Mouse (Mus musculus) gastrocnemius, adult 8-10 months (tissue): ENCODE measurements at regions not wholly inside any gene's neighbourhood (a gene's known extent, or its start where the extent isn't known, plus 50 kb on each side); places are given as distances from the start of the nearest gene placed in this dataset.
A peak's percentile ranks its signal among the peaks of the same experiment; 100 is the strongest.

Experiments
- DNase-seq, 2 experiments: peaks; one replicate each; pipeline ENCODE4 v3.0.0; 2022; ENCODE audit warnings: low spot score in 2 of 2

DNA sequence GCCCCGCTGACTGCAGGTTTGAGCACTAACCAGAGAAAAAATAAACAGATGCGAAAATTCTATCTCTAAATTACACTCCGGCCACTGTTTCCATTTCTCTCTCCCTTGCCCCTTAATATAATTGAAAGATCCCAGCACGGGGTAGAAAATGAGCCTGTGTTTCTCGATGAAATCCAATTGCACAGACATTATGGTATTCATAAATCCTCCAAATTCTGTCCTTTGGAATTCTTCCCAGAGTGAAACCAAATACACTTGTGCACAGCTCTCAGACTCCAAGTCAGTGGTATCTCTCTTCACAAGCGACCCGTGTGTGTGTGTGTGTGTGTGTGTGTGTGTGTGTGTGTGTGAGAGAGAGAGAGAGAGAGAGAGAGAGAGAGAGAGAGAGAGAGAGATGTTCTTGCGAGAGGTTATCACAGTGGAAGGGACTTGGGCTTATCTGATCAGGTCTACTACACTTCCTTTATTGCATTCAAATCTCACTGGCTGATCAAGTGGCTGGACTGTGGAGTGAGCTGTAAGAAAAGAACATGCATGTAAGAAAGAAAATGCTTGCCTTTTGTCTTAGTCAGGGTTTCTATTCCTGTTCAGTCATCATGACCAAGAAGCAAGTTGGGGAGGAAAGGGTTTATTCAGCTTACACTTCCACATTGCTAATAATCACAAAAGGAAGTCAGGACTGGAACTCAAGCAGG lies 529.6 kb upstream of the Gm19410 start:
- DNase-seq = no peak

DNA sequence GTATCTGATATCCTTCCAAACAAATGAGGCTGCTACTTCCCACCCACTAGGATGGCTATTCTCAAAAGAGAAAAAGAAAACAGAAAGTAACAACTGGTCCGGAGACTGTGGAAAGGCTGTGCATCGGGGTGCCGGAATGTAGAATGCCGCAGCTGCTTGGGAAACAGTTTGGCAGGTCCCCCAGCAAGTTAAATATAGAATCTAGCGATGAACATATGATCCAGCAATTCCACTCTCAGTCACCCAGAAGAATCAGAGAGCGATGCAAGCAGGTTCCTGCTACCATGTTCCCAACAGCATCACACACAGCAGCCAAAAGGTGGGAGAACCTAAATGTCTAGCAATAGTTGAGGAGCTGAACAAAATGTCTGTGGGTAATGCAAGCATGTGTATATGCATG lies 528.3 kb upstream of the Gm19410 start:
- peak in 1 of 2 experiments; percentile 20 for DNase-seq

DNA sequence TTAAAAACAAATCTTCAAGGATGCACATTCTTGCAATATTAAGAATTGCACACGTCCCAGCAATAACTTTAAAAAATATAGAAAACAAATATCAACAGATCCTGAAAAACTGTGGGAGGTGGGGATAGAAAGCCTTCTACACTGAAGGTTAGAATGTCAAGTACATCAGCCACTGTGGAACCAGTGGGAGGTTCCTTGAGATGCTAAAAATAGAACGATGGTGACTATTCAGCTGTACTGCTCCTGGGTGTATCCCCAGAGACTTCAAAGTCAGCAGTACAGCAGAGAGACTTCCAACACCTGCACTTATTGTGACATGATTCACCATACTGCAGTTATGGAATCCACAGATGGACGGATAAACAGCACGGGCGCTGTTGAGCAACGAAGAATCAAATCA lies 524.7 kb upstream of the Gm19410 start:
- DNase-seq = no peak

DNA sequence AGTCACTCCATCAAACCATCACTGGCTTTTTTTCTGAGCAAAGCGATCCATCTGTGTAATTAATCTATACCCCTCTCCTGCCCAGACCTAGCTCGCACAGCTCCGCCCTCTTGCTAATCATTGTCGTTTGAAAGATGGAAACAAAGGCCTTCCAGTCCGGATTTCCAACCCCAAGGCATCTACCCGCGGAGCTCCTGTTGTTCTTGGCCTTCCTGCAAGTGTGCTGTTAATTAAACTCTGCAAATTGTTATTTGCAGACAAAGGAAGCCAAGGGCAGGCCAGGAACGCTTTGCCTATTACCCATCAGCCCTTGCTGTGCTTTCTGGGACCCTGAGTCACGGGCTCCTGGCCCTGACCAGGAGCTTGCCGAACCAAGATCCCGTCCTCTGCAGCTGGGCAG lies 522.0 kb upstream of the Gm19410 start:
- no peak for DNase-seq

DNA sequence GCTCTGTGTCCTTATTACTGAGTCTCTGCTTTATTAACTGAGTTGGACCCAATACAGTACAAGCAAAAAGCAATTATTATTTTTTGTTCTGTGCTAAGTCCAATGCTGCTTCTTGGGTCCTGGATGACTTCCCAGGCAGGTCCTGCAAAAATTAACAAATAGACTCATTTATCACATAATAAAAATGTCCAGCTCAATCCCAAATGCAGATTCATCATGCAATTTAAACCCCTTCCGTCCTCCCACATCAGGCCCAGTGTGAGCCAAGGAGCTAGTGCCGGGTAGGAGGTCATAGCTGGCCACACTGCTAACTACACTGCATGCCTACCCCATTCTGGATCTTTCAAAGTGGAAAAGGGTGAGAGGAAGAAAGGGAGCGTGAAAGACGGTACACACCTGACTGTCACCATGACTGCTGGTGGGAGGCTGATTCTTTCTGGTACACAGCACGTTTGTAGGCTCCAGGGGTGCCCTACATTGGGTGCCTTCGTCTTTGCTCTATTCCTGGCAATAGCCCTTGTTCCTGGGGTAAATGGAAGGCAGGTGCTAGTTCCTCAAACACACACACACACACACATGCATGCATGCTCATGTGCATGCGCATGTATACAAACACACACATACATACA lies 515.7 kb upstream of the Gm19410 start:
- DNase-seq = no peak

DNA sequence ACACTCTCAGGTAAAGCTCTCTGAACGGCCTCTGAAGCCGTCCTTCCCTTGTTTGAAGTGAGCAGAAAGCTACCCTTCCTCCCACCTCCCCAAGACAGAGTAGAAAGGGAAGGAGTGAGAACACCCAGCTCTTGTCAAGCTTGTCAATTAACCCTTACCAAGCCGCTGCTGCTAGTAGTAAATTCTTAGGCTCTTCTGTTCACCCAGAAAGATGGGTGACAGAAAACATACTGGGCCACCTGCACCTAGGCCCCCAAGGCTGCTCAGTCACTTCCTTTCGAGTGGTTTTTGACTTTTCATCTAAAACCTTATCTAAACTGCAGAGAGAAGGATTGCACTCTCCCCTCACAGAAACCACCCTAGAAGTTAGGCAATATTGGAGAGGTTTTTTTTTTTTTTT lies 514.9 kb upstream of the Gm19410 start:
- DNase-seq = no peak

DNA sequence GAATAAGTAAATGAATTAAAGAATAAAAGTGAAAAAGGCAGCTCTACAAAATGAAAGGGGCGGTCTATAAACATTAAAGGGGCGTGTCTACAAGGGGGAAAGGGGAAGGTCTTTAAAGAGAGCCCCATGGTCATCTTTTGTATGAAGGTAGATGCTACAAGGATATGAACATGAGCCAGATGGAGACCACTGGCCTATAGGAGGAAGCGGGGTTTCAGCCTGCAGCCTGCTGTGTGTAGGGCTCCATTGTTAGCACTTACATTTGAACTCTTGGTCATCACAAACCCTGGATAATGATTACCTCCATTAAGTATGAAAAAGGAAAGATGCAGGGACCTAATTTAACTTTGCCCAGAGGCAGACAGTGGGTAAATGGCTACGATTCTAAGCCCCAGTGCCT lies 511.6 kb upstream of the Gm19410 start:
- no peak for DNase-seq

DNA sequence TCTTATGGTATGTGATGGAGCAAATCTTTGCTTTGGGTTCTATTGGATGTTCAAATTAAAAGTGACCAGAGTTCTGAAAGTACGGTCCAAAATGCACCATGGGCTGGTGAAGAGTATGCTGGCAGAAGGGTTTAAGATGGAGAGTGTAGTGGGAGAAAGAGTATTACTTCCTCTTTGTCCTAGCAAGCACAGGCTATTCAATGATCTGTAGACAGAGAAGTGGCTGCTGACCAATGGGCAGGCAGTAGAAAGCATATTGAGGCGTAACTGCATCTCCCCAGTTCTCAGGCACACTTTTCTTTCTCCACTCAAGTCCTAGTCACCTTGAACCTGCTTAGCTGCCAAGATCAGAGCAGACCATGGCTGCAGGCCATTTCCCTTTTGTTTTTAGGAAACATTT lies 510.3 kb upstream of the Gm19410 start:
- DNase-seq = no peak

DNA sequence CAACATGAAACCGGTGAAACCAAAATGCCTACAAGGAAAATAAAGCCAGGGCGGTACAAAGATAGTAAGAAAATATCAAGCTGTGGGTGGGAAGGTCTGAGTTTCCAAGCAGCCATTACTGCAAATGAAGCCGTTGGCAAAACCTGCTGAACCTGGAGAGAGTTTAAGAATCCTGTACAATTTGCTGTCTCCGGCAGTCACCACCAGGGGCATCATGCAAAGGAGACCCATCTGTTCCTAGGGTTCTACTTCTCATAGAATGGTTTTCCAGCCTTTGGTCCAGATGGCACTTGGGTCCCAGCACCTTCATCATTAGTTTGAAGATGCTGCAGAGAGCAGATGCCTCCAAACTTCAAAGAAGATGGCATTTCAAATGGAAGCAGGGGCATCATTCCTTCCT lies 508.6 kb upstream of the Gm19410 start:
- DNase-seq = no peak

DNA sequence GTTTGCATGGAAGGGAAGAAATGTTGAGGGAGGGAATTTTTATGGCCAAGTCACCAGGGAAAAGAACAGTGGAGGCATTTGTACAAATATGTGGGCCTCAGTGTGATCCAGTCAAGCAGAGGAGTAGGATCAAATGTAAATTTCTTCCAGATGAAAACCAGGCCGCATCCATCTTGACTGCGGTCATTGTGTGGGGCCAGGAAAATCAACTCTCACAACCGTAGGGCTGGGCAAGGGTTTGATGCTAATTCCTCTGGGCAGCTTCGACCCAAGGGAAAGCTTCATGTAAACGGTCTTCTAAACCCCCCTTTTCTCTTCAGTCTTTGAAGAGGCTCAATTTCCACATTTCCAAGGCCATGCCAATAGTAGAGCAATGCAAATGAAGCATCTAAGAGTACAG lies 497.4 kb upstream of the Gm19410 start:
- DNase-seq = no peak

DNA sequence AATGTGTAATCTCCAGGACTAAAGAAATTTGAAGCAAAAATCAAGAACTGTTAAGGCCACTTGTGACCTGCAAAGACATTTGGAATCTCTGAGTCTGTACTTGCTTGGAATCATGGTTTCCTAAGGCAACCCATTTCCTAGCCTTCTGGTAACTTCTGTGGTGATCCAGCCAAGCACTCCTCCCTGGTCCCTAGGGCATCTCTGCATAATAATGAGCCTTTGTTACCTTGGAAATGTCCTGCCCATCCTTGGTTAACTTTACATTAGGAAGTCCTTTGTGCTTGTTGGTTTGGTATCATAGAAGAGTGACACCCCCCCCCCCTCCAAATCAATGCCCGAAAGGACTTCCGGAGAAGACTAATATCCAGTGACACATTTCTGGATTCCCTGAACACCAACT lies 496.6 kb upstream of the Gm19410 start:
- DNase-seq = no peak

DNA sequence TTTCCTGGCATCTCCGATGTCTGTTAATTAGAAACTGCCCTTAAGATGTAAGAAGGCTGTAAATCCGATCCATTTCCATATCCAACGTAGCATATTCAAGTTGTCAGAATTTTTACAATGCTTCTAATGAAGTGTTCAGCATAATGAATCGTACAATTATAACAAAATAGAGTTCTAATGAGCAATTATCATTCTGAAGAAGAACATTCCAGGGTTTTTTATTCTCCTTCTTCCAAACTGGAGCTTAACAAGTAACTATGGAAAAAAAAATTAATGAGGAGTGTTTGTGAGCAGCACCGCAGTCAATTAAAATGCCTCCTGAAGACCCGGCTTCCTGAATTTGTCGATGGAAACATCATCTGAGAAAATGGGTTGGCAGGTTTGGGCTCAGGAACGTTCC lies 489.6 kb upstream of the Gm19410 start:
- no peak for DNase-seq

DNA sequence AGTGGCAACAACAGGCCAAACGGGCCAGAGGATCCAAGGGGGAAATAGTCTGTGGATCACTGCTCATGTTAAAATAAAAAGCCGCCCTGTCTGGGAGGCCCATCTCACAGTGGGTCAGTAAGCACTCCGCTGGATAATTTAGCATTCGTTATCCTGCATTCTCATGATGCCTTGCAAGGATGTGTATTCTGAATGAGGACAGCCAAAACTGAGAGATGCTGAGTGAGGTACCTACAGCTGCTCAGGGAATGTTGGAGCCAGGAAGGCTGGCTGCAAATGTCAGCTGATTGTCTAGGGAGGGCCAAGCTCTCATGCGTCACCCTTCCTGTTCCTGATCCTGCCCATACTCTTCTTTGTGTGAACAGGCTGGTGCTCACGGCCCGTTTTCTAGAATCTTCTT lies 489.1 kb upstream of the Gm19410 start:
- no peak for DNase-seq

DNA sequence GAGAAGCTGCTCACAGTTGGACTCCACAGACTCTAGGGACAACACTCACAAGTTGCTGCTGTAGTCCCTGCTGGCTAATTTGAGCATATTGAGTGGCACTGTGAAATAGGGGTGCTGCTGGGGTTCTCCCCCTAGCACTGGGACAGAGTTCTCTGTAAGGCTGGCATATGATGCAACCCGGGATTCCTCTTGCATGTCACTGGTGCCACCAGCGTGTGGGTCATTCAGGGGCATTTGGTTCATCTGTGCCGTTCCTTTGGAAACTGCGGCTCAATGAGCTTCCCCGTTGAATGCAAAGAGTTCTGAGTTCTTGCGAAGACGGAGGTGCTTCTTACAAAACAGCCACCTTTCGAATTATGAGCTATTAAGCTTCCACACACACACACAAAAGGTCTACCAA lies 486.6 kb upstream of the Gm19410 start:
- no peak for DNase-seq

DNA sequence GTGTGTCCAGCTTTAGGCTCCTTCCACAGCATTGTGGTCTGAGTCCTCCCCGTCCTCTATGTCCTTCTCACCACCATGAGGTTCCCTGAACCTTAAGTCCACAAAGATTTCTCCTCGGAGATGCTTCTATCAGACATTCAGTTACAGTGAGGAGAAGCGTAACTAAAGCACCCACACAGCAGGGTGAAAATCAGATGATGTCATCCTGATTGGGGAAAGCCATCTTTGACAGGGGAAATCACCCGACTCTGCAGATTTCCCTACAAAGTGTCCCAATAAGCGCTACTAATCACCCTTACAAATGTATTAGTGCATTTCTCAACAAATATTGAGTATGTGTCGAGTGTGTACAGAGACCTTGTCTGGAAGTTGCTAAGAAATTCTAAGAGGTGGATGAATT lies 484.8 kb upstream of the Gm19410 start:
- DNase-seq = no peak

DNA sequence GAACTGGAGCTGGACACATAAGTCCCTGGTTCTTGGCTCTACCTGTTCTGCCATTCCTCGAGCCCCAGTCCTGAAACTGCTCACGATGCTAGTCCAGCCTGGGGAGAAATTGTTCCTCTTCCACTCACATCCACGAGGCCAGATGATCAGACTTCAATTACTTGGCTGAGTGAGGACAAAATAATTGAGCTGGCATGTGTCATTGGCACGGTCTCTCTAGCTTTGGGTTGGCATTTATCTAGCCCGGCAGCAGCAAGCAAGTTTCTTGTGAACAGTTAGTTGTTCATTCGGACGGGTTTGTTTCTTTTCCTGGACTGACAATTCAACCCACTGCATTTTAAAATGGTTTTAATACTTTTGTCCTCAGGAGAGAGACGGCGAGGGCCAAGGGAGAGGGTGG lies 482.2 kb upstream of the Gm19410 start:
- no peak for DNase-seq

DNA sequence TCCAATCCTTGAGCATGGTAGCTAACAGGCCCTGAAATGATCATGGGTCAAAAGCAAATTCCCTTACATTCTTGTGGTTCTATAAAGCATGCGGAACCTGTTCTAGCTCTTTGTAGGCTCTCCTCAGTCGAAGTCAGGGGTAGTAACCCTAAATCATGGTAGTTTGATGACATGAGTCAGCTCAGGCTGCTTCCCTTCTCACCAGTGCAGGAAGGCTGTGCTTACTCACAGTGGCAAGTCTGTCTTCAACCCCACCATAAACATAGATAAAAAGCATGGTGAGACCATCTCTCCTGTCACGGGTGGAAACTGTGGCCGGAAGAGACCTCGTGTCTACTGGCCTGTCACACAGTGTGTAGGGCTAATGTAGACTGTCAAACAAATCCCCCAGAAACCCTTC lies 476.6 kb upstream of the Gm19410 start:
- DNase-seq = no peak

DNA sequence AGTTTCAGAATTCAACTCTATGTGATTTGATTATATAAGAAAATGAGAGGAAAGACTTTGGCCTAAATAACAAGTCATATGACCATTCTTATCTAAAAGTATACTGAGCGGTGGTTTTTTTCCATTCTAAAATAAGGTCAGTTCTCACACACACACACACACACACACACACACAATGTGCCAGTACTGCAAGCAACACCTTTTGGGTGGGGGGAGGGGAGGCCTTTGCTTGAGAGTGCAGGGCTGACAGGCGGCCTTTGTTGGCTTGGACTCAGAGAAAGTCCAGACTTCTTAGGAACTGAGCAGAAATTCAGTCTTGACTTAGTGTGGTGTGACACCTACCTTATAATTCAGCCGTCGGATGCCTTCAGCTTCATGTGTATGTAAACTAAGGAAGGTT lies 475.6 kb upstream of the Gm19410 start:
- no peak for DNase-seq

DNA sequence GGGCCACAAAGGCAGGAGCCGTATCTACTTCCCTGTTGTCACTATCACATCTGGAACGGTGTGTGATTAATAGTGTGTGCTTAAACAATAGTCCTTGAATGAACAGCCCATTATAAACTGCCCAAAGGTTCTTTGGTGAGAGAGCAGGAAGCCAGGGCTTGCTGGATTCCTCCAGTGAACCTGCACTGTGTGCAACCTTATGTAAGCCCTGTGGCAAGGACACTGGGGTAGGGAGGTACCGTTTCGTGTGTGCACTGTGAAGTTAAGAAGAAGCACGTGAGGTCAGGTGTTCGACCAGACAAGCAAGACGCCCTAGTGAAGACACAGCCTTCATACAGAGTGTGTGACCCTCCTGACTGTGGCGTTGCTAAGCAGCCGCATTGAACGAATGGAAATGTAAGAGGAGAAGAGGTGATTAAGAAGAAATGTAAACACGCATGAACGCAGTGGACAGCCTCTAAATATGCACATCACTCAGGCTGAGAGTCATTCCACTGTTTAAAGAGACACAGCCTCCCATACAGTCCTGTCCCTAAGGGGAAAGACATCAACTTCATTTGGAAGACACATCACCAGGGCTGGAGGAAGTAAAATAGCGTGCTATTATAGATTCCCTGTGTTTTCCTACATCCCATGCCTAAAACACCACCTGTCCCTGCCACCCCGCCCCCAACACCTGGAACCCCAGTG lies 472.0 kb upstream of the Gm19410 start:
- no peak for DNase-seq

DNA sequence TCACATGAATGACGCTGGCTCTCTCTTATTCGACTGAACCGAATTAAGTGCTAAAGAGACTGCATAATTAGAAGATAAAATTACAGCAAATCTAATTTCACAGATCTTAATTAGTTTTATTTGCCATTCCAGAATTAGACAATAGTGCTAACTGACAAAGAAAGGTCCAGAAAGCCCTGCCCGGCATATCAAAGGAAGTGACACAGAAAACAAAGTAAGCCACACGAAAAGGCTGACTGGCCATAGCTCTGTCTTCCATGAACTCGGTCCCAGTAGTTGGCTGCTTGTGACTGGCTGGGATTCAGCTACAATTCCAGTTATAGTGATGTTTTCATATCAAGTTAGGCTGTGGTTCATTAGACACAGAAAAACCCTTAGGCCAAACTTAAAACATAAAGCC lies 468.7 kb upstream of the Gm19410 start:
- DNase-seq = no peak

DNA sequence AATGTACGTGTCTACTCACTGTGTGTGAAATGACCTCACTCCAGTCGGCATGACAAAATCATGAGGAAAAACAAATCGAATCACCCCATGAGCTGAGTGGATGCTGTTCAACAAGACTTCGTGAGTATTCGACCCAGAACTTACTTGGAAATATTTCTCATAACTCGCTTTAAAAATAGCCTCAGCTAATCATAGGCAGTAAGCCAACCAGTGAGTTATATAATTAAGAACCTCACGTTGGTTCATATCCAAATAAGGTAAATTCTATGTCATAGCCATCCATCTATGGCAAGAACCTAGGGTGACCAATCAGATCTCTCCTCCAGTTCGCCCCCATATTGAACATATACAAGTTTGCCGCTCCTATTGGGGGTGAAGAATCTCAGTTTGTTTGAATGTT lies 466.5 kb upstream of the Gm19410 start:
- DNase-seq = no peak

DNA sequence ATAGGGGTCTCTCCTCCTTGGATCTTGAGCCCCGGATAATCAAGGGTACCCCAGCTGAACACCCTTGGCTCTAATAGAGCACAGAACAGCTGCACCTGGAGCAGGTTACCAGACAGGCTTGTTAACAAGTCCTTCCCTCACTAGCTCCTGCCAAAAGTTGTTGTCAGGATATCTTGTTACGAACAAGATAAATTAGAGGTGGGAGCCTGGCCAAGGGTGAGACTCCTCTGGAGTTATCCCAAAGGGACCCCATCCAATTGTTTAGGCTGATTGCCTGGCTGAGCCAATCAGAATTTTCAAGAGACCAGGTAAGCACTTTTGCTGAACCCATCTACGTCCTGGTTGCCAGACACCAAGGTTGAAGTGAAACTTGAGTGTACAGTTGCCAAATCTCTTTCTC lies 465.2 kb upstream of the Gm19410 start:
- no peak for DNase-seq

DNA sequence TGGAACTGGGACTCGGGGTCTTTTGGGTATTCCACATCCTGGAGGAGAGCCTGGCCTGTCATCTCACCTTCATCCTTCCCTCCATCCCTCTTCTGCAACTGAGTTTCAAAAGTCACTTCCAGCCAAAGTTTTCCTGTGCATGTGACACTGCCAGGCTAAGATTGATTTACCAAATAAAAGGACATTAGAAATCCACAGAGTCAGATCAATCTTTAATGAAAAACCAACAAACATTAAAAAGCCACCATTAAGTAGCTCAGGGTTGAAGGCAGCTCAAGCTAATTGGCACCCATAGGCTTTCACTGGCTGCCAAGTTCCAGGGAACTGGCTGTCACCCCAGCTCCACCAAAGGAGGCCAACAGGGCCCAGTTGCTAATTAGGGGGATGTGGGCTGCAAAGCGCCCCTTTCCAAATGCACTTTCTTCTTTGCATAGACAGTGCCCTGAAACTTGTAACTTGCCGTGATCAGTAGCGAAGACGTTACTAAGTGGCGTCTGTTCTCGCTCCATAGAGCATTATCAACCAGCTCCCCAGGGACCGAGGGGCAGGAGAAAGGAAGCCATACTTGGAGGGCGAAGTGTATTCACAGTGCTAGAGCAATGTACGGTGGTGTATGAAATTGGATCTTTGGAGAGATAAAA lies 464.6 kb upstream of the Gm19410 start:
- no peak for DNase-seq
